Mouse (Mus musculus) left cerebral cortex, postnatal 14 days (tissue): ENCODE measurements around the gene Ppef1. TPM values are rescaled to one million over a fixed set of nuclear protein-coding genes. Genes with fewer than 3 reads are reported as not detected.
"Not testable (repeated sequence)": the region's sequence is repeated elsewhere in the genome, so short reads cannot be mapped to it uniquely, and the experiment has no call there.

Source experiments
- DNase-seq, 2 experiments: peaks; one replicate each; pipeline ENCODE4 v3.0.0; 2021 to 2022; ENCODE audit warnings: low spot score in 2 of 2, mixed read lengths in 1 of 2
- intact Hi-C: fragments of 180-260 bp; cut with DNase I; formaldehyde crosslinking; loops from one replicate; pipeline ENCODE4 v1.15.1; 2025
- long read RNA-seq, 2 experiments: library from polyadenylated mRNA; stranded (forward); transcript quantifications; one replicate each; pipeline ENCODE4 v2.0.0; 2021
- total RNA-seq, 2 experiments: library from RNA; stranded (reverse); gene quantifications; 2 replicates each; pipeline ENCODE4 v1.2.3; 2021

The Ppef1 gene
- 1 to 10 TPM; 4.7 to 6.5 TPM for total RNA-seq
- long read RNA-seq, experiment 1, partial matches to known transcripts, result 0 of 1 reads
- long read RNA-seq, experiment 1, other reads (novel, unspliced or antisense), result 1 of 1 reads
- long read RNA-seq, experiment 2, partial matches to known transcripts, result 0 of 3 reads
- long read RNA-seq, experiment 2, other reads (novel, unspliced or antisense), result 3 of 3 reads

DNA sequence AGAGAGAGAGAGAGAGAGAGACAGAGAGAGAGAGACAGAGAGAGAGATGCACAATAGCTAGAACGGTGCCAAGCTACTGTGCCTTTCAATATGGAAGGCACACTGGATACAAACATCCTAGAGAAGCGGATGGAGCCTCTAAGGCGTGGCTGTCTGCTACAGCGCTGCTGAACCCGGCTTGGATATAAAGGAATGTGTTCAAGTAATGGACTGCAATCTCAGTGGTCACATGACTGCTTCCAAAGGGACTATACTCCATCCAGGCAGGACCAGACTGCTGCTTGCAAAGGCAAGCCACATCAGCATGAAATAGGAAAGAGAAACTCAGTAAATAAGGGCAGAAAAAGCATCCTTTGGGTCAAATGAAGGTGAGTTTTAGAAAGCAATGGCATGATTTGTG lies at the start of gene Ppef1:
TSS of gene Ppef1 (minus strand) at position 116 of the 400 bp plus-strand sequence.
- intact Hi-C loops, result no loop called here

DNA sequence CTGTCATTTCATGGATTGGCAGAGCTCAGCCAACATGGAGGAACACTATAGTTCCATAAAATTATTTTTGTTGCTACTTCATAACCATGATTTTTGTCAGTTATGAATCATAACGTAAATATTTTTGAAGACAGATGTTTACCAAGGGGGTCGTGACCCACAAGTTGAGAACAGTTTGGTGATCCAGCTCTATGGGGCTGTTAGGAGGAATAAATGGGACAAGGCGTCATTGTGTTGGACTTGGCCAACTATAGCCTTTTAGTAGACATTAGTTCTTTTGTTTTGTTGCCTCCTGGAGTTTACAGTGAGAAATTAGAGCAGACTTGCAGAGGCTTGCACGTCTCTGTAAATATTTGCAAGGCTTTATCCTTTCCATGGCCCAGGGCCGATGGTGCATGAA lies 46.7 kb upstream of the Ppef1 start:
- intact Hi-C loops, result no loop called here
- no peak for DNase-seq

More for the DNA sequence above, at the start of gene Ppef1:
- DNase-seq, result no peak

DNA sequence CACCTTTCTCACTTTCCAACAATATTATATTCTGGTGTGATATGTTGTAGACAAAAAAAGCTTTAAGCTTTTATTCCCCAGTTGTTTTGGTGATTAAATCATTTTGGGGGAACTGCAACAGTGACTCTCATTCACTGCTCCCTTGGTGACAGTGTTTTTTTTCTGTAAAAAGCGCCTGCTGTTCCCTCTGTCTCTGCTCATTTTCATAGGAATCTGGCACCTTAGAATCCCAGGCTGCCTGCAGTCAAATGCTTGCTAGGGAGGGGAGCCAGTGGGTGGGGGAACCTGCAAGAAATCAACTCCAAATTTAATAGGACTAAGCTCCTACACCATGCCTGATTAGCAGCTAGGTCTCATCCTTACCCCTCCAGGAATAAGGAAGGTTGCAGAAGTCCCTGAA lies 37.5 kb upstream of the Ppef1 start:
- DNase-seq, result peak; percentile 29 to 54
- intact Hi-C loops, result loop anchor here (5.0 kb wide), 2 partner anchors 181 to 219 kb away; partner anchors contain the start of gene Cdkl5

DNA sequence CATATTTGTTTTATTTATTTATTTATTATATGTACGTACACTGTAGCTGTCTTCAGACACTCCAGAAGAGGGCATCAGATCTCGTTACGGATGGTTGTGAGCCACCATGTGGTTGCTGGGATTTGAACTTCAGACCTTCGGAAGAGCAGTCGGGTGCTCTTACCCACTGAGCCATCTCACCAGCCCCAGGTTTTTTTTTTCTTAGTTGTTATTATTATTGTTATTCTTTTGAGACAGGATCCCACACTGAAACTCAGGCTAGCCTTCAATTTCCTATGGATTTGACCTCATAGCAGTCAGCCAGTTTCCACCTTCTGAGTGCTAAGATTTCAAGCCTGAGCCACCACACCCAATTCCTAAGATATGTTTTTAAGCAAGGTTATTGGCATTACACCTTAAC lies 34.1 kb upstream of the Ppef1 start:
- intact Hi-C loops, result loop anchor here (5.0 kb wide), 2 partner anchors 177 to 223 kb away; partner anchors contain the start of gene Cdkl5
- DNase-seq, result not testable (repeated sequence)

DNA sequence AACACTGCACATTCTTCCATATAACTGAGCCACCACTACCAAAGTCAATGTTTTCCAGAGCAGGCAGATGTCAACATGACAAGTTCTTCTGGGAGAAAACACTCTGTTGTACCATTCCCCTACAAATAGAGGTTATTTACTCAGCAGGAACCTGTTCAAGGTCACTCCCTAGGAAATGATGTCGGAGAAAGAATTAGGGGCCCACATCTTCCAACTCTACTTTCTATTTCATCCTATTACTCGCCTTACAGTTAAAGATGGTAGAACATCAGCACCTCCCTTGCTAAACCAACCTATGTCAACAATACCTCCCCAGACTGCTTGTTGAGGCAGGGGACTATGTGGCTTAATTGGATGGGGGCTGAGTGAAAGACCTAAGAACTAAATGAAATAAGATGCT lies 32.1 kb upstream of the Ppef1 start, which contains the start of gene Rs1:
TSS of gene Rs1 (plus strand) at position 301 of the 400 bp plus-strand sequence.
- no peak for DNase-seq
- intact Hi-C loops, result no loop called here

DNA sequence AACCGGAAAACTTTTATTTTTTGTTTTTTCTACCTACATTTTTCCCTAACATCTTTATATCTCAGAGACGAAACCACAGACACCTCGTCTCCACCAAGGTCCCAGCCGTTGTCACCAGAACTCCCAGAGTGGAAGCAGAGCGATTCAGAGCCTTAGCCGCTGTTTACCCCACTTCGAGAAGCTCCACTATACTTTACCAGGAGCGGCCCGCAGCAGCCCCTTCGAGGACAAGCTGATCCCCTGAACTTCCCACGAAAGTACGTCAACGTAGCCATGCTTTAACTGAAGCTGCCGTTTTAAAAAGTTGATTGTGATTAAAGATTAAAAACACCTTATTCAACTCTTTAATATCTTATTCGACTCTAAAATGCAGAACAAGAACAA lies 30.7 kb upstream of the Ppef1 start:
- intact Hi-C loops, result no loop called here
- no peak for DNase-seq

DNA sequence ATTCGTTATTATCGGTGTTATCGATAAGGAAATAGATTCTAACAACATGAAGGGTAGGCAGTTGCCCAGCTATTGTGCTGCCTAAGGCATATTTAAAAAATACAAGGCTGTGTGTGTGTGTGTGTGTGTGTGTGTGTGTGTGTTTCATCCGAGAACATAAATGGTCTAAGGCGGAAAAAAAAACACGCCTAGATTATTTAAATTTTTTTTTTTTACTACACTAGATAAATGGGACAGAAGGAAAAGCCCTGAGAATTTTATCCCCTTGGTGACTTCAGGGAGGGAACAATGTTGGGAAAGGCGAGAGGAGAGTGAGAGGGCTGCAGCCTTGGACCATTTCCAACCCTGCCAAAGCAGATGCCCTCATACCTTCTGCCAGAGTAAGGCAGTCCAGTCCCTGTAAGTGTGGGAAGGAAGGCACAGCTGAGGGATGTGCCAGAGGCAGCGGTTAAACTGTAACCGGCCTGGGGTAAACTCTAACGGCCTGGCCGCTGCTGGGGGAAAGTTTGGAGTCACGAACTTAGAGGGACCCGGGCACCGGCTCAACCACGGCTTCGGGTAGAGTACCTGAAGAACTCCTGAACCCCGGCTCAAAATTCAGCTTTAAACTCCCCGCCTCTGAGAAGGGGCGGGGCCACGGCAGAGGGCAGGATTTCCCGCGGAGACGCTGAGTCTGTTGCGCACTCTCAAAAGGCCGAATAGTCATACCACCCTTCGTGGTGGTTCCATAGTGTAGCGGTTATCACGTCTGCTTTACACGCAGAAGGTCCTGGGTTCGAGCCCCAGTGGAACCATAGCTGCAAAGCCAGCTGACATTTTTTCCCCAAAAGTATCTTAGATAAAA lies 30.0 kb upstream of the Ppef1 start:
- DNase-seq, result peak; percentile 88 to 94
- intact Hi-C loops, result no loop called here

DNA sequence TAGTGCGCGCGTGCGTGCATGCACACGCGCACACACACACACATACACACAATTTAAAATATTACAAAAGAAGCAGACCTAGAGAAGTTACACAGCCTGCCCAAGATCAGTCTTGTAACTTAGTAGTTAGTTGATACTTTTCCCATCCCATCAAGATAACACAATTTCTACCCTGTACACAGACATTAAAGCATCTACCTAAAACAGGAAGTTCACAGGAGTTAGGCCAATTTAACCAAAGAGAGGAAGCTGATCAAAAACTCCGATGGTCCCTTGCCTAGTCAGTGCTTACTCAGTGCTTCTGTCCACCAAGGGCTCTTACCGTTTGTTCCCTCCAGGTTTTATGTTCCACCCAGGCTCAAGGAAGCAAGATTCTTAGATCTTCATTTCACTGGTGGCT lies 15.2 kb upstream of the Ppef1 start:
- intact Hi-C loops, result no loop called here
- no peak for DNase-seq

DNA sequence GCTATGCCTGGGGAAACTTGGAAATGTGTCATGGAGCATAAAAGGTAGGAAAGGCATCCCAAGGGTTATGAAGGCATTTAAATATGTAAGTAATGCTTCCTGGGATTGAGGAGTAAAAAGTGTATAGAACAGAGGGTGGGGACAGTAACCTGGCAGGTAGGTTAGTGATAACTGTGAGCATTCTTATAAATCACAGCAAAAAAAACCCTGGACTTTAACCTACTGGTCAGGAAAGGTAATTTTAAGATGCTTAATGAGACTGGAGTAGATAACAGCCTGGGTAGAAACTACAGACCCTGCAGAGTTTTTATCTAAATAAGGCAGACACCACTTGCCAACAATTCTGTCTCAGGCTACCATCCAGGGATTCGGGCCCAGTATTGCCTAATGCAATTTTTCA lies 13.1 kb upstream of the Ppef1 start:
- intact Hi-C loops, result no loop called here
- DNase-seq, result no peak

DNA sequence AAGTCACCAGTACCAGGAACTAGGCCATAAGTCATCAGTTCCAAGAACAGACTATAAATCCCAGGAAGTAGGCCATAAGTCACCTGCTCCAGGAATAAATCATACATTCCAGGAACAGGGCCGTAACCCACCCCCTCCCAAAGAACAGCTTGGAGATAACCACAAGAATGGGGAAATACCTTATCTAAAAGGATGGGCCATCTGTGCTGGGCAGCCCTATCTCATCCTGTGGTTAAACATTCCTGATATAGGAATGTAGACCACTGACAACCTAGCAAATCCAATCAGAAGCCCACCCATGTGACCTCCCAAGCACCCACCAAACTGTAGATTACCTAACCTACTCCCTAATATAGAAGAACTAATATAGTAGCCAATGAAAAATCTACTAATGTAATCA lies 9.8 kb upstream of the Ppef1 start:
- intact Hi-C loops, result no loop called here
- no peak for DNase-seq

DNA sequence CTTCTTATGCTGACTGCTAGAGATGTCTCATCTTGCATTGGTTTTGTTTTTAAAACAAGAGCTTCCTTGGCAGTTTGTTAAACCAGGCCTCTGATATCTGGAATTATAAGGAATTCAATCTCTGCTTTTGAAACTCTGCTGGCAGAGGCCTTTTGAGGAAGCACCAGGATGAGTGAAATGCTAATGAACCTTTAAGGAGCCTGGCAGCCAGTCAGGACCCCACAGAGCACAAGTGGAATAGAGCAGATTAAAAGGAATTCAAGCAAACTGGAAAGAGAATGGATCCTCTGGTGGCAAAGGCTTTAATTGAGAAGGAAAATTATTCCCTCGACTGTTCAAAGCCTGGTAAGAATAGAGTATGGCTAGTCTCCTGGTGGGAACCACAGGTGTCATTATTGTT lies 36.4 kb downstream of the Ppef1 start:
- DNase-seq, result no peak
- intact Hi-C loops, result no loop called here

DNA sequence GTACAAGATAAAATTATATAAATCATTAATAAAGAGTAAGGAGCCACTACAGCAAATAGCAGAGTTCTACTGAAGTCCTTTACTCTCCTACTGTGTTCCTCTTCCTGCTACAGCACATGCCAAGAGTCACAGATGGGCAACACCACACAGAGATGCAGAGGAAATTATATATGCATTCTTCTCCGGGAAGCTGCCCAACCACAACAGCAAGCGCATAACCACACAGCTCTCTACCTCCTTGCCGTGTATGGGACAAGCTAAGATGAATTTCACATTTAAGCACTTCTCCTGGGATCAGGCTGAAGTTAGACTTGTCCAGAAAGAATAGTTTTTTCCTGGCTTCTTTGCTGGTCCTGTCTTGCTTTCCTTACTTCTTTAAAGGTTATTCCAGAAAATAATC lies 44.0 kb downstream of the Ppef1 start:
- intact Hi-C loops, result no loop called here
- peak in 1 of 2 experiments; percentile 3 for DNase-seq

DNA sequence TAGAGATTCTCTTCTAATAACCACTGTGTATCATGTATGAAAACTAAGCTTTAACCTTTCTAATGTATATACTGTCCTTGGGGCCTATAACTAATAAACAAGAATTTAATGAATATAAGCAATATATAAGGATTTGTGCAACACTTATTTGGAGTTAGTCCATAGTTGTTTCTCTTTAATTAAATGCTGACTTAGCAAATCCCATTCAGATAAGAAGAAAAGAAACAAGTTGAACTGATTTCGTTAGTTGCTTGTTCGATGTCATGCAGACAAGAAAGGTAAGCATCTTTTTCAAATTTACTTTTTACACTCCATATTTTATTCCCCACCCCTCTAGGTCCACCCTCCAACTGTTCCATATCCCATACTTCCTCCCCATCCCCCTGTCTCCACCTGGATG lies 45.5 kb downstream of the Ppef1 start:
- no peak for DNase-seq
- intact Hi-C loops, result no loop called here

DNA sequence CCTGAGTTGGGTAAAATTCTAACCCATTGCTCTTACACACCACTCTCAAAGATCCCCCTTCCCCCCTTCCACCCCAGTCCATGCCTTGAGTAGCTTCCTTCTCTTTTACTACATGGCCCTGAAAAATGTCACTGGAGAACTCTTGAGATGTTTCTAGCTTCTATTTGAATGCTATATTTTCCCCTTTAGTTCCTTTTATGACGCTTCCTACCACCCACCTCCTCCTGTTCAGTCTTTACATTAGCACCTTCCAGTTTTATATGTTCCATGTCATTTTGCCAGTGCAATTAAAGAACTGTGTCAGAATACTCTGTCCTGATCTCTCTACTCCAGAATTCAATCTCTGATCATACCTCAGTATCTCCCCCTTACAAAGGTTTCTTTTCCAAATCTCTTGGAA lies 65.6 kb downstream of the Ppef1 start:
- intact Hi-C loops, result no loop called here
- peak in 1 of 2 experiments; percentile 30 for DNase-seq

DNA sequence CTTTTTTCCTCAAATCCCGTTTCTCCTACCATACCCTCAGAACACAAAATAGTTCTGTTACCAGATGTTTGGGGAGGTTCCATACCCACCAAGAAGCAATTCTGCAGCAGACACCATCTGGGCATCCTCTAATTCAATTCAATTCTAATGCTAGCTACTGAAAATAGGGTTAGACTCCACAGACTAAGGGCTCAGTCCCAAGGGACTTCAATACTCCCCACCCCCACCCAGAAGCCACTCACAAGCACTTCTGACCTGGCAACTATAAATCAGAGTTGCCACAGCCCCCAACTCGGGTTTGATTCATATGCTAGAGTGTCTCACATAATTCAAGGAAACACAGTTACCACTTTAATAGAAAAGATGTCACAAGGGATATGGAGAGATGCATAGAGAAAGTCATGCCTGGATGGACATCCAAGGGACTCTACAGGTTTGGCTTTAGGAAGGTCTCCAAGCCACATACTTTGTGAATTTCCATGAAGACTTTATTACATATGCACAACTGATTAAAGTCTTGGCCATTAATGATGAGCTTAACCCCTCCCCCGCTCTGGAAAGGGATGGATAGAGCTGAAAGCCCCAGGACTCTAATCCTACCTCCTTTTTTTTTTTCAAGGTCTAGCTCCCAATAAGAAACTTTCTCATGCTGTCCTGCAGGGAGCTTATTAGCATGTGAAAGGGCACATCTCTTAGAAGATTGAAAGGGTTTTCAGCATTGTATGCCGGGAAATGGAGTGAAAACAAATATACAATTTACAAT lies 124.5 kb downstream of the Ppef1 start:
- no peak for DNase-seq
- intact Hi-C loops, result no loop called here

DNA sequence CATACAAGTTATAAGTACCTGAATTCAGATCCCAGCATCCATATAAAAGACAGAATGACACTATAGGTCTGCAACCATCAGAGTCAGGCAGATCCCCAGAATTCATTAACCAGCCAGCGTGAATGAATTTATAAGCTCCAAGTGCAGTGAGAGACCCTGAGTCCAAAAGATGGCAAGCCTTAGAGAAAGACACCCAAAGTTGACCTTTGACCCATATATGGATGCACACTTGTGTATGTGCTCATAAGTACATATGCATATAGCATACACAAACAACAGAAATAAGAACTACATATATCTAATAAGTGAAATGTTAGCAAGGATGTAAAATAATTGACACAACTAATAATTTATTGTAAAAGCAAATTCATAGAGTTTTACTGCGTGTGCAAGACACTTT lies 125.1 kb downstream of the Ppef1 start:
- intact Hi-C loops, result no loop called here
- DNase-seq, result no peak

DNA sequence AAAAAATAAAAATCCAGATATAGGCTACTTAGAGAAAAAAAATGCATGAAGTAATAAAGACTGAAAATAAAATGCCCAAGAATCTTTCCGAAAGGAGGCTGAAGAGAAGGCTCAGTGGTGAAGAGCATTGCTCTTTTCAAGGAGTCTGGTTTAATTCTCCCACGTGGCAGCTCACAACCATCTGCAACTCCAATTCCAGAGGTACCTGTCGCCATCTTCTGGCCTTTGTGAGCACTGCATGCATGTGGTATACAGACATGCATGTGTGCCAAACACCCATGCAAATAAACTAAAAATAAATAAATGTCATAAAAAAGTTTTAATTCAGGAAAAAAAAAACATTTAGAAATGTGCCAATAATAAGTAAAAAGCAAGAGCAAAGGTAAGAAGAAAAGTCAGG lies 125.7 kb downstream of the Ppef1 start:
- intact Hi-C loops, result no loop called here
- DNase-seq, result no peak

DNA sequence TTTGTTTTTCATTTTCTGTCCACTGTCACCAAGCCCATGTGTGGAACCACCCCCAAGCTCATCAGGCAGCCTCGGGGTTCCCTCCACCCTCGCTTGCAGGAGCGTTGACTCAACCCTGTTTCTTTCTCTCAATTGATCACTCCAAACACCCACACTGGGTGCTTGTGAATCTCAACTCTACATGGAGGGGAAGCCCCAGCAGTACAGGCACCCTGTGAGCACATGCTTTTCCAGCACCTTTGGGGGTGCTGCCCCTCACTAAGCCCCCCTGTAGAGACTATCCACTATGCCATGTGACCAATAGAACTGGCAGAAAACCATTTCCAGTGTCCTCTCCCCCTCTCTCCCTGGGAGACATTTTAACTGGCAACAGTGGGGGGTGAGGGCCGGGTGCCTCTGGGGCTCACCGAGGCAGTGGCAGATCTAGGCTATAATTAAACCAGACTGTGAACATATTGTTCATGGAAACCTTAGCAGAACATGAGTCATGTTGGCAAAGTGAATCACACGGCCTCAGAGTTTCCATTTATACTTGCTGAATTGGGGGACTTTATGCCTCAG lies 131.5 kb downstream of the Ppef1 start:
- DNase-seq, result peak in 1 of 2 experiments; percentile 48
- intact Hi-C loops, result no loop called here

DNA sequence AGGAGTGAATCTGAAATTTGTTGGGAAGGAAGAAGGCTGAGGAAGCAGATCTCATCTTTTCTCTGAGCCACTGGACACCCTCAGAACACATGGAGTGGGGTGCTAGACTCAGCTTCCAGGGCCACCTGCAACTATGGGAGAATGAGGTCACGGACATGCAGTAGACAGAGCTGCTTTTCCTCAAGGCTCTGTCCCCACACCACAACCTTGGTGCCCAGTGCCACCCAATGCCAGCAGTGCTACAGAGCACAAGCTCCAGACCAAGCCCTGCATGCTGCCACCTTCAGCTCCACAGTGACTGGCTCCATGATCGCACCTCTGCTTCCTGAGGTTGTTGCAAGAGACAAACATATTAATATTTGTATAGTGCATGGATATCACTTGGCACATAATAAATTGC lies 132.2 kb downstream of the Ppef1 start:
- DNase-seq, result no peak
- intact Hi-C loops, result no loop called here

DNA sequence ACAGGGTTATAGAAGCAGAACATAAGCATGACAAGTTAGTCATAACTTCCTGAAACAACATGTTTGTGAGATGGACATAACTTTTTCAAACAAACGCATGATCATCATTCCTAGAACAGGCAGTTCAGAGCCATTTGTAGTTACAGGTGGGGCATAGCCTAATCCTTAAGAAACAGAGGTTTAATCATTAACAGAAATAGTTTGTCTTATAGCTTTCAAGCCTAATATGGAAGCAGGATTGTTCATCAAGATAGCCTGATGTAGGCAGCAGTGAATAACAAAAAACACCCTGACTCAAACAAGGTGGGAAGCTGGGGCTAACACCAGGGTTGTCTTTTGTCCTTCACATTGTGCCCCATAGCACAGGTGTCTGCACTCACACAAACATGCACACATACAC lies 132.8 kb downstream of the Ppef1 start:
- intact Hi-C loops, result no loop called here

More for the DNA sequence above, 132.8 kb downstream of the Ppef1 start:
- DNase-seq, result no peak
